Mouse (Mus musculus): ENCODE results near the gene Sdk1.

DNA sequence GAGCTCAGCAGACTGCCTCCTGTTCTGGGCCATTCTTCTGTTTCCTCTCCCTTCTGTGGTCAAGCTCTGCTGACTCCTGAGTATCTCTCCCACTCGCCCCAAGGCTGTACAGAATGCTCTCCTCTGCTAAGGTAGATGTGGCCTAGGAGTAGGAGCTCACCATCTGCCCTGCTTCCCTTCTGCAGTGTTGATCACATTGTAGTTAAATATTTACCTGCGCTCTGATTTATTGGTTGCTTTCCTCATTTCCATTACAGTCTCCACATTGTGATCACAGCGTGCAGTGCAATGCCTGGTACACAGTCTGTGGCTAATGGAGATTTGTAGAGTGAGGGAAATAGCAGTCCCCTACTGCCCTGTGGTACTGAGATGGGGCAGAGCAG is 139.5 kb downstream of the Sdk1 start:
- no peak for TF ChIP-seq ZNF384 (IDR thresholded peaks at IDR 0.05; ENCODE audit: low read depth, low read length)
- TF ChIP-seq CHD2 (IDR thresholded peaks at IDR 0.05; ENCODE audit: low read depth, low read length): no peak
- no peak for TF ChIP-seq MAFK (IDR thresholded peaks at IDR 0.05; ENCODE audit: insufficient read depth, low read depth, low read length)
- TF ChIP-seq HCFC1 (IDR thresholded peaks at IDR 0.05; ENCODE audit: borderline replicate concordance, insufficient read depth, low read length): no peak
